Mouse (Mus musculus) megakaryocyte, embryonic 14.5 days (primary cell): ENCODE results near the gene Itgb5.

Experiments used
- FLI1 ChIP-seq: IDR thresholded peaks from 2 replicates; pipeline ENCODE4 v1.6.1; 2012; ENCODE audit warnings: low read length, inconsistent platforms, mixed read lengths
- GATA1 ChIP-seq: IDR thresholded peaks from 3 replicates; pipeline ENCODE4 v1.6.1; 2012; ENCODE audit warnings: mixed read lengths, low read length, inconsistent platforms, borderline replicate concordance

DNA sequence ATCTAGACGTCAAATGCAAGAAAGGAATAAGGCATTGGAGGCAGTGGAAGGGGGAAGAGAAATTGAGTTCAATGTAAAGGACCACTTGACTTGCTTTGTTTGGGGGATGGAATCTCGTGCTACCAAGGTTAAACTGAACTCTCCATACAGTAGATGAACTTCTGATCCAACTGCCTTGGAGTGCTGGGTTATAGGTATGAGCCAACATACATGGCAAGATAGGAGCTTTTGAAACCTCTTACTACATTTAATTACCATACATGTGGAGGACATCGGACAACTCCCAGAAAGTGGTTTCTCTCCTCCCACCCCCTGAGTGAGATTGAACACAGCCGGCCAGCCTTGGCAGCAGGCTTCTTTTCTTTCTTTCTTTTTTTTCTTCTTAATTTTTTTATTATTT is 34.4 kb upstream of the Itgb5 start:
- TF ChIP-seq GATA1 = no peak
- TF ChIP-seq FLI1 = no peak
